Mouse (Mus musculus) embryonic facial prominence, embryonic 15.5 days (tissue): Measurements from ENCODE around the gene Reg3d. TPM values are rescaled to one million over a fixed set of nuclear protein-coding genes. Genes with fewer than 3 reads are reported as not detected.
"Not testable (repeated sequence)": the region's sequence is repeated elsewhere in the genome, so short reads cannot be mapped to it uniquely, and the experiment has no call there.

Source experiments
- ATAC-seq: fragments of 200-750 bp; cut with Nextera tagmentation; 2 replicates; pipeline ENCODE4 v1.8.0; 2017; ENCODE audit warnings: low read depth, moderate TSS enrichment; ENCODE audit not compliant: insufficient number of reproducible peaks, low FRiP score, low TSS enrichment
- H3K27ac ChIP-seq: fragments of 300-500 bp; sonication (generic); replicated peaks from 2 replicates; pipeline ENCODE4 v1.5.1; 2015; ENCODE audit warnings: mild to moderate bottlenecking, inconsistent platforms
- H3K27me3 ChIP-seq: fragments of 300-500 bp; sonication (generic); 2 replicates; pipeline ENCODE4 v1.6.1; 2015; ENCODE audit warnings: inconsistent platforms
- H3K36me3 ChIP-seq: fragments of 300-500 bp; sonication (generic); 2 replicates; pipeline ENCODE4 v1.6.1; 2015; ENCODE audit warnings: mild to moderate bottlenecking, inconsistent platforms
- H3K4me1 ChIP-seq: fragments of 300-500 bp; sonication (generic); 2 replicates; pipeline ENCODE4 v1.6.1; 2015; ENCODE audit warnings: inconsistent platforms
- H3K4me2 ChIP-seq: fragments of 300-500 bp; sonication (generic); replicated peaks from 2 replicates; pipeline ENCODE4 v1.6.1; 2015; ENCODE audit warnings: mild to moderate bottlenecking, inconsistent platforms
- H3K4me3 ChIP-seq: fragments of 300-500 bp; sonication (generic); replicated peaks from 2 replicates; pipeline ENCODE4 v1.5.1; 2015; ENCODE audit warnings: mild to moderate bottlenecking, inconsistent platforms
- H3K9ac ChIP-seq: fragments of 300-500 bp; sonication (generic); 2 replicates; pipeline ENCODE4 v1.6.1; 2015; ENCODE audit warnings: inconsistent platforms
- H3K9me3 ChIP-seq: fragments of 300-500 bp; sonication (generic); replicated peaks from 2 replicates; pipeline ENCODE4 v1.6.1; 2016; ENCODE audit warnings: inconsistent platforms
- WGBS: fragments of 180-500 bp; shearing (Covaris S2); methylation state at CpG from one replicate; pipeline ENCODE4 v1.1.7; 2015; 5-methylcytosine and 5-hydroxymethylcytosine counted together
- polyA plus RNA-seq: library from polyadenylated mRNA; unstranded; fragments of >200 nt; fragmentation: Nextera tagmentation; extraction: Ambion mirVana; gene quantifications from 2 replicates; pipeline ENCODE4 v1.2.1, GENCODE M21; 2015

The Reg3d gene
- not detected in 2 replicates for polyA plus RNA-seq

DNA sequence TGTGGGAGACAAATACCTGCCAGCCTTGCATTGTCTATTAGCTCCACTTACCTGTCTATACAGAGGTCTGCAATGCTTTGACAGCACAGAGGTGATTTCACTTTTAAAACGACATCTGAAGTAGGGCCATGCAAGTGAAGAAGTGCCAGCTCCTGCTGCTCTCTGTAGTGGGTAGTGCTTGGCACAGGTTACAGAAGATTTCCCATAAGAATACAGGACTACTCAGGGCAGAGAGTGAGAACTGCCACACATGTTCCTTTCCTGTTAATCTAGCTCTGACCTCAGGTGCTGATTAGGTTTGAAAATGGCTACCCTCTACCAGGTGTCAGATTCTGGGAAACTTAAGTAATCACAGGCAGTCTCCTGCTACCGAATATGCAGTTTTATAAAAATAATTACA lies at the start of gene Reg3d:
Gene Reg3d, minus strand, starts transcription at position 101 of the 400 bp plus-strand sequence.
- no peak for ATAC-seq
- Histone ChIP-seq H3K27me3 (no peaks in the 10 kb centered on the region), H3K9ac (no peak within 1 kb of the TSS), H3K4me2 (no peak within 1 kb of the TSS), H3K36me3 (no peaks in the 10 kb centered on the region), H3K9me3 (no peaks in the 10 kb centered on the region), H3K4me1 (no peaks in the 10 kb centered on the region), H3K27ac (no peak within 1 kb of the TSS), H3K4me3 (no peak within 1 kb of the TSS)
- WGBS, result 66% methylated on average over 2 of the region's 2 CpGs

DNA sequence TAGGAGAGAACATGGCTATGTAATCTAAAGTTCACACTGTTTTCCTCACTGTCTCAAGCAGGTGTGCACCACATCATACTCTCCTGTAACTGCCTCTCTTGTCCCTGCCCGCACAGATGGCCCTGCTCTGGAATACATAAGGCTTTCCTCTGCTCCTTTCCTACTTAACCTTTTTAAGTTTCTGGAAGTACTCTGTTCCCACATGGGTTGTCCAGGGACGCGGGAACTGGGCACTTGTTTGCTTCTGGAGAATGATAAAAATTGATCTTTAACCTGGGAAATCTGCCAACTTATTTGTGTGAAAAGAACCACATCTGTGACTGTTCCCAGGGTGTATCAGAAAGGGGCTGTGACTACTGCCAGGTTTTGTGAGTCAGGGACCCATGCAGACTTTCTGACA lies 46.8 kb upstream of the Reg3d start:
- Histone ChIP-seq H3K9ac (no peak overlapping the region), H3K9me3 (no peaks in the 10 kb centered on the region), H3K4me1 (no peaks in the 10 kb centered on the region), H3K27me3 (no peaks in the 10 kb centered on the region), H3K27ac (no peak overlapping the region), H3K4me3 (no peak overlapping the region), H3K4me2 (no peak overlapping the region), H3K36me3 (no peaks in the 10 kb centered on the region)
- WGBS, result 81% methylated on average over 3 of the region's 3 CpGs
- ATAC-seq, result no peak

DNA sequence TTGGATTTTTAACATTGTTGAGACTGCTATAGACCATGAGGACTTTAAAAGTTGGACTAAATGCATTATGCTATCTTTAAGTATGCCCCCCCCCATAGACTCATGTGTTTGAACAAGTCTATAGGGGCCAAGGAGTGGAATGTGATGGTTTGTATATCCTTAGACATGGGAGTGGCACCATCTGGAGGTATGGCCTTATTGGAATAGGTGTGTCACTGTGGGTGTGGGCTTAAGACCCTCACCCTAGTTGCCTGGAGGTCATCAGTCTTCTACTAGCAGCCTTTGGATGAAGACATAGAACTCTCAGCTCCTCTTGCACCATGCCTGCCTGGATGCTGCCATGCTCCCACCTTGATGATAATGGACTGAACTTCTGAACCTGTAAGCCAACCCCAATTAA lies 43.7 kb upstream of the Reg3d start, which contains the start of gene Reg1:
Gene Reg1, plus strand, starts transcription at position 301 of the 400 bp plus-strand sequence.
- H3K27me3 ChIP-seq, ATAC-seq, H3K27ac ChIP-seq, H3K4me2 ChIP-seq, H3K36me3 ChIP-seq, H3K4me1 ChIP-seq, H3K9me3 ChIP-seq, H3K9ac ChIP-seq, H3K4me3 ChIP-seq: not testable (repeated sequence)

DNA sequence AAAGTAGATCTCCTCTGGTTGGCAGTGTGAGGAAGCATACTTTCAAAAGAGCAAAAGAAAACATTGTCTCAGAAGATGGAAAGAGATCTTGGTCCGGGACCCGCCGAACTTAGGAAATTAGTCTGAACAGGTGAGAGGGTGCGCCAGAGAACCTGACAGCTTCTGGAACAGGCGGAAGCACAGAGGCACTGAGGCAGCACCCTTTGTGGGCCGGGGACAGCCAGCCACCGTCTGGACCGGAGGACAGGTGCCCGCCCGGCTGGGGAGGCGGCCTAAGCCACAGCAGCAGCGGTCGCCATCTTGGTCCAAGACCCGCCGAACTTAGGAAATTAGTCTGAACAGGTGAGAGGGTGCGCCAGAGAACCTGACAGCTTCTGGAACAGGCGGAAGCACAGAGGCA lies 16.7 kb upstream of the Reg3d start, which contains the start of gene Reg2:
Gene Reg2, plus strand, starts transcription at position 301 of the 400 bp plus-strand sequence.
- H3K9ac ChIP-seq, H3K4me3 ChIP-seq, H3K9me3 ChIP-seq, H3K4me1 ChIP-seq, H3K36me3 ChIP-seq, H3K27ac ChIP-seq, ATAC-seq, H3K27me3 ChIP-seq, H3K4me2 ChIP-seq: not testable (repeated sequence)
- WGBS, result 97% methylated on average over 4 of the region's 17 CpGs

DNA sequence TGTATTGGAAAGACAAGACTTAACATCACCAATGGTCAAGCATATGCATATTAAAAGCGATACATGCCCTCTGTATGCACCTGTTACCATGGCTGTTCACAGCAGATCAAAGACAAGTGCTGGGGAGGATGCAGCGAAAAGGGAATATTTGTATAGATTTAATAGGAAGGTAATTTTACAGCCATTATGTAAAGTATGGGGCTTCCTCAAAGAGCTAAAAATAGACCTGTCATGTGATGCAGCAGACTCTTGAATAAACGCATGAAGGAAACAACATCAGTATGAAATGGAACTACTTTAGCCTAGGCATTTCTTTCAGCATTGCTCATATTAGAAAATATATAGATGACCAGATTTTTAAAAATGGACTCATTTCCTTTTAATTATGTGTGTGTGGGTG lies 6.9 kb upstream of the Reg3d start:
- Histone ChIP-seq H3K9me3 (no peaks in the 10 kb centered on the region), H3K27me3 (no peaks in the 10 kb centered on the region), H3K4me2 (no peak overlapping the region), H3K4me3 (no peak overlapping the region), H3K9ac (no peak overlapping the region), H3K27ac (no peak overlapping the region), H3K4me1 (no peaks in the 10 kb centered on the region), H3K36me3 (no peaks in the 10 kb centered on the region)
- 75% methylated on average over 3 of the region's 3 CpGs for WGBS
- no peak for ATAC-seq

DNA sequence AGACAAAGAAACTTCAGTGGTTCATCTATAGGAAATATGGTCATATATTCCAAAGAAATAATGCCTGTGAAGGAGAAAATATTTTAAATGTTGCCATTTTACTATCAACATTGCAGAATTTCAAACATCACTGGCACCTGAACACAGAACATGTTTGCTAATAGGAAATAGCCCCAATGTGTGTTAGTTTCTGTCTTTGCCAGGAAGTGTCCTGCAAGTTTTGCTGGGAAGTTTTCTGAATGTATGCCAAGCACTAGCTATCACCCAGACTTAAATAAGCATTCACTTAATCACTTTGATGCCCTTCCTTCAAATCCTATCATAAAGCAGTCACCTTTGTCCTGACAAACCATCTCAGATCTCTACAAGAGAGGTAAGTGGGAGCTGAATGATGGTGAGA lies 1.7 kb upstream of the Reg3d start, which contains the start of gene Reg3a:
Gene Reg3a, plus strand, starts transcription at position 301 of the 400 bp plus-strand sequence.
- ATAC-seq, result no peak
- Histone ChIP-seq H3K4me2 (no peak within 1 kb of the TSS), H3K4me3 (no peak within 1 kb of the TSS), H3K36me3 (no peaks in the 10 kb centered on the region), H3K9ac (no peak within 1 kb of the TSS), H3K27me3 (no peaks in the 10 kb centered on the region), H3K27ac (no peak within 1 kb of the TSS), H3K9me3 (no peaks in the 10 kb centered on the region), H3K4me1 (no peaks in the 10 kb centered on the region)

DNA sequence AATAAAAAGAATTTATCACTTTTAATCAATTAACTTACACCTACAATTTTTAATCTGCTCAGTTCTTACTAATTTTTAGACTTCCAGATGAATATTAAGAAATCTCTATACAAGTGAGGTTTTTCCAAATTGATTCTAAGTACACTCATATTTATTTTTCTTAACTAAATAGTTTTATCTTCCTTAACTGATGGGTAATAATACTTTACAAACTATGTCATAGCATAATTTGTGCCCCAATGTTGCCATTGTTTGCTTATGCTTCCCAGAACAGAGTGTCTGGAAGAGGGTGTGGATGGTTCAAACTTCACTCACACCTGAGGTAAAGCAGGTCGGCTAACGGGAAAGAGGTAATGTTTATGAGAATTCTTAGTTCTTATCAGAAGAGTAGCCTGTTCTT lies 8.3 kb downstream of the Reg3d start, which contains the start of gene Reg3b:
Gene Reg3b, plus strand, starts transcription at position 301 of the 400 bp plus-strand sequence.
- Histone ChIP-seq H3K27me3 (no peaks in the 10 kb centered on the region), H3K4me2 (no peak within 1 kb of the TSS), H3K9me3 (no peaks in the 10 kb centered on the region), H3K4me1 (no peaks in the 10 kb centered on the region), H3K36me3 (no peaks in the 10 kb centered on the region), H3K4me3 (no peak within 1 kb of the TSS), H3K9ac (no peak within 1 kb of the TSS), H3K27ac (no peak within 1 kb of the TSS)
- no peak for ATAC-seq
- WGBS, result 90% methylated on average over 2 of the region's 2 CpGs

DNA sequence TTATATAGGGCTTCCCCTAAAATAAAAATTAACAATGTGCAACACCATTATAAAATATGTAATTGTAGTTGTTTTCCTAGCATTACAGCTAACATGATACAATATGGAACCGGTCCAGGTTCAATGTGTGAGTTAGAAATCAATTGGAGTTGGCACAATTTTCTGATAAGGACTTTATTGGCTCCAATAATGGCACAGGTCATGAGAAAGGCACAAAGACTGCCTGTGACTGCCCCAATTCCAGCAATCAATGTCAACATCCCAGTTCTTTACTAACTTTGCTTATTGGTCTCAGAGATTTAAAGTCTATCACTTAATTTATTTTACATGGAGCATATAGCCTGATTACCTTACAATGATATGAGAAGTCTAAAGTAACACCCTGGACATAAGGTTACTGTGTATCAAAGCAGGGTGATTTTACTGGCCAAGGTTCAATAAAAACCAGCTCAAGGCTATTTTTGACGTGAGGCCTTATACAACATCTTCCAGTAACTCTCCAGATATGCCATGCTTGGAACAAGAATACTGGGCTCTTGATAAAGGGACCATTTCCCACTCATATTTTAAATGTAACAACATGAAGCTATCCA lies 16.6 kb downstream of the Reg3d start:
- ATAC-seq, result no peak
- WGBS, result 58% methylated on average over 2 of the region's 2 CpGs

DNA sequence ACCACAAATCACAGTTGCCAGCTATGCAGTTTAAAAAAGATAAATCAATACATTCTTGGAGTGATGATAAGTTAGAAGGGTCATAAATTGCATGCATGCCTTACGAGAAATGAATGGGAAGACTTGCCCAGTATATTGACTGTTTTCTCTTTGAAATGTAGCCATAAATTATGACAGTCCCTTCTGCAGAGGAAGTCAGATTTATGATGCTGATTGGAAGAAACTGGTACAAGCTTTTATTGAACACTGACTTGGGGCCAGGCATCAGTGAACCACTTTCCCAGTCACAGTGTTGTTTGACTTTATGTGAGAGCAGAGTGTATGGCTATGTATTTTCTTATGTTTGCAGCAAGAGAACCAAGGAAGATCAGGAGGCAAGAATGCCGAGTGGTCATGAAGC lies 37.0 kb downstream of the Reg3d start:
- H3K9me3 ChIP-seq, result no peaks in the 10 kb centered on the region
- H3K4me3 ChIP-seq, result no peak overlapping the region
- ATAC-seq, result no peak
- H3K4me2 ChIP-seq, result no peak overlapping the region
- H3K27ac ChIP-seq, result no peak overlapping the region
- H3K27me3 ChIP-seq, result no peaks in the 10 kb centered on the region
- no peak overlapping the region for H3K9ac ChIP-seq
- WGBS, result 80% methylated on average over 2 of the region's 2 CpGs
- H3K36me3 ChIP-seq, result no peaks in the 10 kb centered on the region
- H3K4me1 ChIP-seq, result no peaks in the 10 kb centered on the region

More for the DNA sequence above, 16.6 kb downstream of the Reg3d start:
- Histone ChIP-seq H3K4me3 (no peak overlapping the region), H3K27me3 (no peaks in the 10 kb centered on the region), H3K4me2 (no peak overlapping the region), H3K36me3 (no peaks in the 10 kb centered on the region), H3K9me3 (no peaks in the 10 kb centered on the region), H3K27ac (no peak overlapping the region), H3K4me1 (no peaks in the 10 kb centered on the region), H3K9ac (no peak overlapping the region)

DNA sequence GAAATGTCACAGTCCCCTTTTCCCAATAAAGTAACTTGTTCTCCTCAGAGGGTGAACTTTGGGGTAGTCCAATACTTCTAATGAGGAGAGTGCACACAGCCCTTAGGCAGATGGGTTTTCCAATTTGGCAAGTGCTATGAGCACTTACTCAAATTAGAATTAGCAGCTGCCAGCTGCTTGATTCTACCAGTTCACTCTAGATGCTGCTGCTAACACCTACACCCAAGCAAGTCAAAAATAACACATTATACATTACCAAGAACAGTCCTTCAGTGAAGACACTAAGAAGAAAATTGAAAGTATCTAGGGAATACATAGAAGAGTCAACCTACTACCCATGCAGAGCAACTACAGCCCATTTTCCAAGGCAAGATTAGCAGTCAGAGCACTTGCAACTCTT lies 38.4 kb downstream of the Reg3d start:
- Histone ChIP-seq H3K27ac (no peak overlapping the region), H3K27me3 (no peaks in the 10 kb centered on the region), H3K9me3 (no peaks in the 10 kb centered on the region), H3K4me2 (no peak overlapping the region), H3K4me1 (no peaks in the 10 kb centered on the region), H3K9ac (no peak overlapping the region), H3K36me3 (no peaks in the 10 kb centered on the region), H3K4me3 (no peak overlapping the region)
- ATAC-seq, result no peak

DNA sequence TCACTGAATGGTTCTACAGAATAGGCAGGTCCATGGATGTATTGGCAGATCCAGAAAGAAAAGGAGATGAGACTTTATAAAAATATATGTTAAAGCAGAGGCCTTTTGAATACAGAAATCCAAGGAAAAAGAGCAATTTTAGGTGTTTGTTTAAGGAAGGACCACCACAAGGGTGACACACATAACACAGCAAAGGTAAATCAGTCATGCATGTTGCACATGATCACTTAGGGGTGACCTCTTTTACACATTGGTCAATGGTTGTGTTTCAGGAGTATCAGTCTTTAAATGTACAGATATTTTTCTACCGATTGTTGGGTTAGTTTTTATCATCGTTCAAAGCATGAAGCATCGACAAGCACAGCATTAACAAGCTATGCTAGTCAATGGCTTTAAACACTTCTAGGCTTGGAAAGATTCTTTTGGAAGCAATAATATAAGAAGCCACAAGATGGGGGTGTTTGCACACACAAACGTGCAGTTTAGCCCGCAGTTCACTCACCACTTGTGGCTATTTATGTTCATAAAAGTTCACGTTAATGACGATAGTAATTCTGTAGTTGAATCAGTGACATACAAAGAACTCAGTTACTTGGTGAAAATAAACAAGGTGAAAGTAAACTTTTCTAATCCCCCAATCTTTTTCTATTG lies 46.6 kb downstream of the Reg3d start:
- Histone ChIP-seq H3K36me3 (no peaks in the 10 kb centered on the region), H3K9me3 (no peaks in the 10 kb centered on the region), H3K27ac (no peak overlapping the region), H3K9ac (no peak overlapping the region), H3K4me2 (no peak overlapping the region), H3K27me3 (no peaks in the 10 kb centered on the region), H3K4me1 (no peaks in the 10 kb centered on the region), H3K4me3 (no peak overlapping the region)
- 29% methylated on average over 7 of the region's 7 CpGs for WGBS
- ATAC-seq, result no peak

DNA sequence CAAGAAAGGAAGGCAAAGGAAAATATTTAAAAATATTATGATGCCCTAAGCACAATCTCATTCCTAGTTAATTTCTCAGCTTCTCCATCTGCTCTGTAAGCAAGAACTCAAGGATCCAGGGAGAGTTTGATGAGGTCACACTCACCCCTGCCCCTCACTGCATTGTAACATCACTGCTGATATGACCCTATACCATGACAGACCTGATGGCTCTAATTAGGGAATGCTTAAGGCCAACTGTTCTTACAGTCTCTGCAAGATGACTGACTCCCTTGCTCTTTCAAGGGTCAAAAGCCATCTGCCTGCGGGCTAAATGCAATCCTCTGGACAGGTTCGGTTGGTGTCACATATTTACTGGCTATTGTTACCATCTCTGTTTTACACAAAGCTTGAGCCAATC lies 49.5 kb downstream of the Reg3d start:
- ATAC-seq, result no peak
- Histone ChIP-seq H3K9me3 (no peaks in the 10 kb centered on the region), H3K9ac (no peak overlapping the region), H3K27me3 (no peaks in the 10 kb centered on the region), H3K4me2 (no peak overlapping the region), H3K36me3 (no peaks in the 10 kb centered on the region), H3K4me3 (no peak overlapping the region), H3K27ac (no peak overlapping the region), H3K4me1 (no peaks in the 10 kb centered on the region)
- 16% methylated on average over 2 of the region's 2 CpGs for WGBS
